8 mouse cellular contexts compared by ENCODE assay signal in genomic region chr16:33380882-33381613, GRCm38 (mm10). TPM values are rescaled to one million over a fixed set of nuclear protein-coding genes. Genes with fewer than 3 reads are reported as not detected.
A peak's percentile ranks its signal among the peaks of the same experiment; 100 is the strongest.
DNase-seq lines count a peak whose midpoint lies in the region; ATAC-seq and TF ChIP-seq lines count a peak whose summit lies in the region.

No protein-coding gene starts in this region.

- ATAC-seq in common myeloid progenitor, adult 5-6 weeks (replicated peaks; ENCODE audit: low read depth, poor library complexity, severe bottlenecking): peak; percentile 34; the same call in 1 of the 2 replicates
- peak; percentile 86 for ATAC-seq in limb, embryonic 13.5 days (ENCODE audit: low FRiP score, low read depth)
- peak; percentile 85 for ATAC-seq in midbrain, embryonic 15.5 days (replicated peaks)

- H3K4me3 ChIP-seq in gastrocnemius, adult 2 months: peak overlapping the region; percentile 96
- H3K4me3 ChIP-seq in limb, embryonic 13.5 days: peak overlapping the region; percentile 88
- peak overlapping the region; percentile 58 for H3K4me3 ChIP-seq in midbrain, embryonic 15.5 days

- peak overlapping the region; percentile 96 for H3K9ac ChIP-seq in limb, embryonic 13.5 days
- H3K9ac ChIP-seq in midbrain, embryonic 15.5 days: peak overlapping the region; percentile 98

- H3K4me1 ChIP-seq in limb, embryonic 13.5 days: peaks cover 19% of the 10 kb centered on the region
- H3K4me1 ChIP-seq in midbrain, embryonic 15.5 days: peaks cover 30% of the 10 kb centered on the region

- H3K36me3 ChIP-seq in limb, embryonic 13.5 days: no peaks in the 10 kb centered on the region
- no peaks in the 10 kb centered on the region for H3K36me3 ChIP-seq in midbrain, embryonic 15.5 days (replicated peaks)

- H3K27me3 ChIP-seq in limb, embryonic 13.5 days: no peaks in the 10 kb centered on the region
- H3K27me3 ChIP-seq in midbrain, embryonic 15.5 days (replicated peaks): no peaks in the 10 kb centered on the region

- H3K9me3 ChIP-seq in limb, embryonic 13.5 days: no peaks in the 10 kb centered on the region
- H3K9me3 ChIP-seq in midbrain, embryonic 15.5 days: no peaks in the 10 kb centered on the region

- intact Hi-C loops in gastrocnemius, adult 2 months (cut with DNase I): no loop called here

- TF ChIP-seq CTCF in gastrocnemius, adult 2 months (IDR thresholded peaks at IDR 0.05): no peak

- peak overlapping the region; percentile 91 for H3K4me2 ChIP-seq in limb, embryonic 13.5 days (replicated peaks)
- H3K4me2 ChIP-seq in midbrain, embryonic 15.5 days: peak overlapping the region; percentile 85

- peak; percentile 28 for DNase-seq in ovary, postnatal 10 days (ENCODE audit: low spot score)
- DNase-seq in ovary, adult 18-20 months (ENCODE audit: low spot score): no peak
- DNase-seq in gastrocnemius, adult 2 months: peak; percentile 57
- peak; percentile 69 for DNase-seq in induced T-regulatory cell, adult 2 months (ENCODE audit: low read depth)
- peak; percentile 31 to 32 for DNase-seq in spleen, postnatal 36 days (ENCODE audit: low spot score in 2 of 2)

- peak overlapping the region; percentile 97 for H3K27ac ChIP-seq in gastrocnemius, adult 2 months
- peak overlapping the region; percentile 95 for H3K27ac ChIP-seq in limb, embryonic 13.5 days
- H3K27ac ChIP-seq in midbrain, embryonic 15.5 days: peak overlapping the region; percentile 90

- WGBS in limb, embryonic 13.5 days: under 1% methylated on average over 49 of the region's 80 CpGs
- WGBS in midbrain, embryonic 15.5 days: under 1% methylated on average over 61 of the region's 80 CpGs

RNA-seq across cellular contexts. Expression of gene Zfp148, which starts 0.4 kb away (rescaled TPM):
- total RNA-seq in common myeloid progenitor, adult 5-6 weeks (2017): 36.2 and 36.4 TPM in 2 replicates
- 10 to 100 TPM; 23.5 to 28.0 TPM for total RNA-seq in gastrocnemius, adult 2 months (2021)
- polyA plus RNA-seq in limb, embryonic 13.5 days (2015; fragmentation: Nextera tagmentation; extraction: Ambion mirVana): 67.0 and 72.5 TPM in 2 replicates
- polyA plus RNA-seq in midbrain, embryonic 15.5 days (2015; fragmentation: Nextera tagmentation; extraction: Ambion mirVana): 50.2 and 54.2 TPM in 2 replicates

Comparison
In these comparisons a context has a peak if more than half of its experiments do, and no peak if none do; other contexts are left out.
1. ATAC-seq: peak in every context shown above with its lines; median percentile 86 in limb, embryonic 13.5 days; 85 in midbrain, embryonic 15.5 days; 34 in common myeloid progenitor, adult 5-6 weeks.